Mouse (Mus musculus) G1E (cell line): ENCODE measurements around the gene Cdc37. TPM values are rescaled to one million over a fixed set of nuclear protein-coding genes. Genes with fewer than 3 reads are reported as not detected.
A peak's percentile ranks its signal among the peaks of the same experiment; 100 is the strongest.

Experiments used
- ATAC-seq: 2 replicates; pipeline ENCODE4 v1.8.0; 2016; ENCODE audit warnings: mild to moderate bottlenecking; ENCODE audit not compliant: insufficient number of reproducible peaks, poor library complexity, low FRiP score, severe bottlenecking; ENCODE audit errors: extremely low read depth
- DNase-seq: peaks from one replicate; pipeline ENCODE4 v3.0.0; 2012; ENCODE audit warnings: low spot score
- H3K27me3 ChIP-seq: 2 replicates; pipeline ENCODE4 v1.6.1; 2012; ENCODE audit warnings: mild to moderate bottlenecking, low read length, inconsistent platforms; ENCODE audit not compliant: insufficient read depth
- H3K36me3 ChIP-seq: replicated peaks from 2 replicates; pipeline ENCODE3; 2012; ENCODE audit warnings: mild to moderate bottlenecking, inconsistent platforms
- H3K4me1 ChIP-seq: 2 replicates; pipeline ENCODE4 v1.6.1; 2012; ENCODE audit warnings: low read depth, low read length, inconsistent platforms, mixed read lengths; ENCODE audit not compliant: insufficient read depth
- H3K4me3 ChIP-seq: 2 replicates; pipeline ENCODE4 v1.5.1; 2012; ENCODE audit warnings: low read depth, mild to moderate bottlenecking, inconsistent platforms, low read length, moderate library complexity, mixed read lengths
- H3K9me3 ChIP-seq: replicated peaks from 2 replicates; pipeline ENCODE4 v1.6.1; 2012; ENCODE audit warnings: inconsistent platforms
- CTCF ChIP-seq: IDR thresholded peaks from 2 replicates; pipeline ENCODE4 v1.5.1; 2012; ENCODE audit warnings: low read depth, low read length, inconsistent platforms, mixed read lengths
- GATA1 ChIP-seq: IDR thresholded peaks from 2 replicates; pipeline ENCODE4 v1.6.1; 2012; ENCODE audit warnings: borderline replicate concordance, low read length, inconsistent platforms, mixed read lengths
- GATA2 ChIP-seq: IDR thresholded peaks from 2 replicates; pipeline ENCODE4 v1.6.1; 2012; ENCODE audit warnings: low read depth, low read length, inconsistent platforms, borderline replicate concordance
- POLR2AphosphoS5 ChIP-seq: IDR thresholded peaks from 2 replicates; pipeline ENCODE4 v1.6.1; 2012; ENCODE audit warnings: low read depth, low read length, inconsistent platforms; ENCODE audit not compliant: insufficient replicate concordance
- TAL1 ChIP-seq: conservative IDR thresholded peaks from 2 replicates; pipeline ENCODE4 v1.6.1; 2012; ENCODE audit warnings: low read depth, low read length, inconsistent platforms, mixed read lengths
- polyA plus RNA-seq: library from polyadenylated mRNA; stranded (reverse); fragments of >175 nt; gene quantifications from 2 replicates; pipeline ENCODE4 v1.2.3, GENCODE M21; 2012
- total RNA-seq, 2 experiments: library from RNA; stranded (forward) in 1 of 2; stranded (reverse) in 1 of 2; fragments of 200-1000 nt in 1 of 2; fragments of >200 nt in 1 of 2; fragmentation: Nextera tagmentation in 1 of 2; gene quantifications; 2 replicates each; pipeline ENCODE4 v1.2.3; 2014 to 2017

The Cdc37 gene
- total and polyA plus RNA-seq, 3 experiments, result 80.4 to 213 (median 193) TPM

DNA sequence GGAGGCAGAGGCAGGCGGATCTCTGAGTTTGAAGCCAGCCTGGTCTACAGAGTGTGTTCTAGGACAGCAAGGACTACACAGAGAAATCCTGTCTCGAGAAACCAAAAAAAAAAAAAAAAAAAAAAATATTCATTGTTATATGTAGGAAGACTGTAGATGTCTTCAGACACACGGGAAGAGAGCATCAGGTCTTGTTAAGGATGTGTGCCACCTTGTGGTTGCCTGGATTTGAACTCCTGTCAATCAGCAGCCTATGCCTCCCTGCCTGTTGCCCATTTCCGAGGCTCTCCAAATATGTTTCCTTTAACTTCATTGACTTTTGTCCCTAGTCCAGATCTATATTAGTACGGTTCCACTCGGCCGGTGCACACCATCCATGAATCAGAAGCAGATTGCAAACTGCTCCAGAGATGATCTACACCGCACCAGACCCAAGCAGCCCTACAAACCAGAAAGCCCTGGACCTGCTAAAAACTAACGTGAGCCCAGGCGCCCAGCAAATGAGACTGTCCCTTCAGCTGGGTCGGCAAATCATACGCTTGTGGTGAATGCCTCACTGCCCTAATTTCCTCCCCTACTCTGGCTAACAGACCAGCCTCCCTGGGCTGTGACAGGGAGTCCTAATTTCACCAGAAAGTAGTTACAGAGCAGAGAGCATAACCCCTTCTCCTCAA lies 17.5 kb downstream of the Cdc37 start:
- DNase-seq (no peak), ATAC-seq (no peak)
- H3K36me3 ChIP-seq, result peaks cover 52% of the 10 kb centered on the region
- H3K27me3 ChIP-seq, result no peaks in the 10 kb centered on the region
- no peaks in the 10 kb centered on the region for H3K9me3 ChIP-seq
- TF ChIP-seq GATA1 (no peak), CTCF (no peak), GATA2 (no peak)
- H3K4me1 ChIP-seq, result peaks cover 44% of the 10 kb centered on the region
- no peak overlapping the region for H3K4me3 ChIP-seq

GRCm38 (mm10) chr9:21131059-21131956 lies 18.5 kb downstream of the Cdc37 start, which contains the start of gene Tyk2:
TSS of gene Tyk2 (minus strand) at chr9:21131243.
- Histone ChIP-seq H3K4me3 (peak within 1 kb of the TSS; percentile 80), H3K4me1 (peaks cover 47% of the 10 kb centered on the region), H3K36me3 (peaks cover 53% of the 10 kb centered on the region), H3K27me3 (no peaks in the 10 kb centered on the region), H3K9me3 (no peaks in the 10 kb centered on the region)
- ATAC-seq, result peak; percentile 97
- peak; percentile 99 for DNase-seq
- TF ChIP-seq GATA2 (no peak), CTCF (no peak), TAL1 (no peak), GATA1 (no peak), POLR2AphosphoS5 (no peak)

DNA sequence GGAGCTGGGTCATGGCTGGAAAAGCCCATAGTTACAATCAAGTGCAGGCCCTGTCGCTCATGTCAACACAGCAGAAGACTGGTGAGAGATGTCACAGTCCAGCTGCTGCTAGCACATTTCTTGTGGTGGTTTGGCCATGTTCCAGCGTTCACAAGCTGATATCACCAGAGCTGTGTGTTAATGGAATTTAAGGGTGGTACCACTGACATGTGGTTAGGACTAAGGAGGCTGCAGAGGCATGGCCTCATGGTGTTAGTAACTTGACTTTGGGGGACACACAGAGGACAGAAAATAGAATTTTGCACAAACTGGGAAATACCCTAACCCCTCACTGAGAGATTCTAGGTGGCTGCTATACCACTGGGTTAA lies 23.5 kb downstream of the Cdc37 start:
- ATAC-seq (no peak), DNase-seq (peak; percentile 34)
- Histone ChIP-seq H3K4me3 (no peak overlapping the region), H3K27me3 (no peaks in the 10 kb centered on the region), H3K36me3 (peaks cover 82% of the 10 kb centered on the region), H3K9me3 (no peaks in the 10 kb centered on the region), H3K4me1 (peaks cover 30% of the 10 kb centered on the region)
- TF ChIP-seq POLR2AphosphoS5, result no peak
- TF ChIP-seq GATA1, result no peak
- no peak for TF ChIP-seq TAL1
- no peak for TF ChIP-seq GATA2

DNA sequence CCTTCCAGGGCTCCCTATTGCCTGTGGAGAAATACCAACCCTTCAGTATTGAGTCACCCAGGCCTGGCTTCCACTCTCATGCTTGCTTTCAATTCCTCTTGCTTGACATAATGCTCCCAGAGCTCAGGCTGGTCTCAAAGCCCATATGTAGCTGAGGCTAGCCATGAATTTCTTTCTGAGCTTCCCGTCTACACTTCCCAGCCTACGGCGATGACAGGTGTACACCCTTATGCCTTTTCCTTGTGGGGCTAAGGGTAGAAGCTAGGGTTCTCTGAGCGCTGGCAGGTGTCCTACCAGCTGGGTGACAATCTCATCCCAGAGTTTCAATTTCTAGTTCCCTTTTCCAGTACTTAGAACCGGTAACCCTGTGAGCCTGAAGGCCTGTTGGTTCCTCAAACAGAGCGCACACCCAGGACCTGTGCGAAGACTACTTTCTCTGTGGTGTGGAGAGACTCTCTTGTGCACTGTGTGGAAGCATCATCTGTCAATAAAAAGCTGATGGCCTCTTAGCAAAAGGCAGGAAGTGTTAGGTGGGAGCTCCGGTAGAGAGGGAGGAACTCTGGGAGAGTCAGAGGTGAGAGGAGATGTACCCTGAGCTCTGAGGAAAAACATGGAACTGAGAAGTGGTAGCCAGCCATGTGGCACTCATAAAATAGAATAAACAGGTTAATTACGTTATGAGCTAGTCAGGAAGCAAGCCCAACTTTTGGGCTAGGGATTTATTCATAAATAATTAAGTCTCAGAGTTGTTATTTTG lies 24.1 kb downstream of the Cdc37 start:
- Histone ChIP-seq H3K4me1 (peaks cover 25% of the 10 kb centered on the region), H3K27me3 (no peaks in the 10 kb centered on the region), H3K36me3 (peaks cover 87% of the 10 kb centered on the region), H3K9me3 (no peaks in the 10 kb centered on the region), H3K4me3 (no peak overlapping the region)
- no peak for DNase-seq
- ATAC-seq, result no peak
- TF ChIP-seq TAL1 (no peak), GATA1 (no peak), GATA2 (no peak), CTCF (no peak)

- Histone ChIP-seq H3K27me3 (no peaks in the 10 kb centered on the region), H3K36me3 (peaks cover 93% of the 10 kb centered on the region), H3K9me3 (no peaks in the 10 kb centered on the region), H3K4me1 (peaks cover 17% of the 10 kb centered on the region), H3K4me3 (no peak overlapping the region)
- DNase-seq (no peak), ATAC-seq (no peak)
- TF ChIP-seq CTCF (no peak), GATA1 (no peak), TAL1 (no peak), POLR2AphosphoS5 (no peak), GATA2 (no peak)
These were observed 24.9 kb downstream of the Cdc37 start for GRCm38 (mm10) chr9:21124837-21125236.

DNA sequence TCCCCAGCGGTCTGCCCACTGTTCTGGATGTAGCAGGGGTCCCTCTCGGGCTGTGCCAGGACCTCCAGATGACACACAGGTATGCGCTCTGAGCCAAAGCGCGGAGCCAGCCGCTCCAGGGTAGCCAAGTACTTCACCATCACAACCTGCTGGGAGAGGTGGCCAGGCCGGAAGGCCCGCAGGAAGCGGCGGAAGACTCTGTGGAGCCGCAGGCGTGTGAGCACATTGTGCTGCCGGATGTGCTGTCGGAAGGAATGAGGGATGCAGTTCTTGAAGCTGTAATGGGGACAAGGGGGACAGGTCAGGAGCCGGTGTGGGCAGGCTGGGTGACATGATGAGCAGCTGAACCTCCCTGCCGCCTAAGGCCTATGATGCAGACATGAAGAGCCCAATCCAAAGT lies 28.3 kb downstream of the Cdc37 start:
- ATAC-seq (no peak), DNase-seq (no peak)
- Histone ChIP-seq H3K4me3 (no peak overlapping the region), H3K36me3 (peaks cover 84% of the 10 kb centered on the region), H3K4me1 (peaks cover 4% of the 10 kb centered on the region; the same call in 1 of the 2 replicates), H3K27me3 (no peaks in the 10 kb centered on the region), H3K9me3 (no peaks in the 10 kb centered on the region)
- no peak for TF ChIP-seq CTCF
- no peak for TF ChIP-seq GATA2
- no peak for TF ChIP-seq GATA1
- TF ChIP-seq TAL1, result no peak
- TF ChIP-seq POLR2AphosphoS5, result no peak
